Mouse (Mus musculus) G1E (cell line): ENCODE measurements around the gene Nod1. TPM values are rescaled to one million over a fixed set of nuclear protein-coding genes. Genes with fewer than 3 reads are reported as not detected.

Experiments
- ATAC-seq: 2 replicates; pipeline ENCODE4 v1.8.0; 2016; ENCODE audit warnings: mild to moderate bottlenecking; ENCODE audit not compliant: insufficient number of reproducible peaks, poor library complexity, low FRiP score, severe bottlenecking; ENCODE audit errors: extremely low read depth
- DNase-seq: peaks from one replicate; pipeline ENCODE4 v3.0.0; 2012; ENCODE audit warnings: low spot score
- H3K27me3 ChIP-seq: 2 replicates; pipeline ENCODE4 v1.6.1; 2012; ENCODE audit warnings: mild to moderate bottlenecking, low read length, inconsistent platforms; ENCODE audit not compliant: insufficient read depth
- H3K36me3 ChIP-seq: replicated peaks from 2 replicates; pipeline ENCODE3; 2012; ENCODE audit warnings: mild to moderate bottlenecking, inconsistent platforms
- H3K4me1 ChIP-seq: 2 replicates; pipeline ENCODE4 v1.6.1; 2012; ENCODE audit warnings: low read depth, low read length, inconsistent platforms, mixed read lengths; ENCODE audit not compliant: insufficient read depth
- H3K4me3 ChIP-seq: 2 replicates; pipeline ENCODE4 v1.5.1; 2012; ENCODE audit warnings: low read depth, mild to moderate bottlenecking, inconsistent platforms, low read length, moderate library complexity, mixed read lengths
- H3K9me3 ChIP-seq: replicated peaks from 2 replicates; pipeline ENCODE4 v1.6.1; 2012; ENCODE audit warnings: inconsistent platforms
- CTCF ChIP-seq: IDR thresholded peaks from 2 replicates; pipeline ENCODE4 v1.5.1; 2012; ENCODE audit warnings: low read depth, low read length, inconsistent platforms, mixed read lengths
- GATA1 ChIP-seq: IDR thresholded peaks from 2 replicates; pipeline ENCODE4 v1.6.1; 2012; ENCODE audit warnings: borderline replicate concordance, low read length, inconsistent platforms, mixed read lengths
- GATA2 ChIP-seq: IDR thresholded peaks from 2 replicates; pipeline ENCODE4 v1.6.1; 2012; ENCODE audit warnings: low read depth, low read length, inconsistent platforms, borderline replicate concordance
- POLR2AphosphoS5 ChIP-seq: IDR thresholded peaks from 2 replicates; pipeline ENCODE4 v1.6.1; 2012; ENCODE audit warnings: low read depth, low read length, inconsistent platforms; ENCODE audit not compliant: insufficient replicate concordance
- TAL1 ChIP-seq: conservative IDR thresholded peaks from 2 replicates; pipeline ENCODE4 v1.6.1; 2012; ENCODE audit warnings: low read depth, low read length, inconsistent platforms, mixed read lengths
- polyA plus RNA-seq: library from polyadenylated mRNA; stranded (reverse); fragments of >175 nt; gene quantifications from 2 replicates; pipeline ENCODE4 v1.2.3, GENCODE M21; 2012
- total RNA-seq, 2 experiments: library from RNA; stranded (forward) in 1 of 2; stranded (reverse) in 1 of 2; fragments of 200-1000 nt in 1 of 2; fragments of >200 nt in 1 of 2; fragmentation: Nextera tagmentation in 1 of 2; gene quantifications; 2 replicates each; pipeline ENCODE4 v1.2.3; 2014 to 2017

Gene Nod1
- total RNA-seq (2014; fragmentation: Nextera tagmentation) (not detected in 2 replicates), total RNA-seq (2017) (0.06 and 0.11 TPM in 2 replicates), polyA plus RNA-seq (0.03 and 0.04 TPM in 2 replicates)

GRCm38 (mm10) chr6:54972111-54972928, at the start of gene Nod1:
TSS of gene Nod1 (minus strand) at chr6:54972612.
- H3K9me3 ChIP-seq, result no peaks in the 10 kb centered on the region
- no peaks in the 10 kb centered on the region for H3K36me3 ChIP-seq
- TF ChIP-seq CTCF (no peak), TAL1 (no peak), POLR2AphosphoS5 (no peak), GATA1 (no peak), GATA2 (no peak)
- DNase-seq (peak; percentile 35), ATAC-seq (peak; percentile 15; the same call in 1 of the 2 replicates)
- peaks cover 38% of the 10 kb centered on the region for H3K27me3 ChIP-seq
- H3K4me1 ChIP-seq, result peaks cover 12% of the 10 kb centered on the region
- peak within 1 kb of the TSS; percentile 74 for H3K4me3 ChIP-seq

- H3K9me3 ChIP-seq, result no peaks in the 10 kb centered on the region
- H3K27me3 ChIP-seq, result peaks cover 25% of the 10 kb centered on the region
- H3K4me3 ChIP-seq, result no peak overlapping the region
- no peaks in the 10 kb centered on the region for H3K36me3 ChIP-seq
- DNase-seq (no peak), ATAC-seq (no peak)
- H3K4me1 ChIP-seq, result peaks cover 5% of the 10 kb centered on the region
- TF ChIP-seq POLR2AphosphoS5 (no peak), TAL1 (no peak), GATA2 (no peak)
Observed at GRCm38 (mm10) chr6:55021806-55022205, 49.4 kb upstream of the Nod1 start.

- Histone ChIP-seq H3K4me3 (no peak overlapping the region), H3K4me1 (peaks cover 12% of the 10 kb centered on the region)
Observed at GRCm38 (mm10) chr6:55018417-55018816, 46.0 kb upstream of the Nod1 start.

GRCm38 (mm10) chr6:55016710-55017583, 44.5 kb upstream of the Nod1 start:
- ATAC-seq, result peak; percentile 73; the same call in 1 of the 2 replicates
- Histone ChIP-seq H3K27me3 (peaks cover 42% of the 10 kb centered on the region), H3K36me3 (no peaks in the 10 kb centered on the region), H3K4me1 (peaks cover 12% of the 10 kb centered on the region), H3K9me3 (no peaks in the 10 kb centered on the region), H3K4me3 (no peak overlapping the region)
- DNase-seq, result no peak
- no peak for TF ChIP-seq TAL1
- TF ChIP-seq POLR2AphosphoS5, result no peak
- no peak for TF ChIP-seq GATA2
- peak; percentile 51; the same call in 1 of the 2 replicates for TF ChIP-seq CTCF
- no peak for TF ChIP-seq GATA1

More at GRCm38 (mm10) chr6:55018417-55018816, 46.0 kb upstream of the Nod1 start:
- Histone ChIP-seq H3K27me3 (peaks cover 38% of the 10 kb centered on the region), H3K36me3 (no peaks in the 10 kb centered on the region), H3K9me3 (no peaks in the 10 kb centered on the region)
- ATAC-seq (no peak), DNase-seq (no peak)
- TF ChIP-seq TAL1 (no peak), GATA2 (no peak), POLR2AphosphoS5 (no peak), GATA1 (no peak), CTCF (no peak)

GRCm38 (mm10) chr6:55016236-55016635, 43.8 kb upstream of the Nod1 start:
- Histone ChIP-seq H3K9me3 (no peaks in the 10 kb centered on the region), H3K4me1 (peaks cover 12% of the 10 kb centered on the region), H3K4me3 (no peak overlapping the region), H3K36me3 (no peaks in the 10 kb centered on the region), H3K27me3 (peaks cover 40% of the 10 kb centered on the region)
- no peak for TF ChIP-seq CTCF
- no peak for TF ChIP-seq GATA1
- no peak for TF ChIP-seq GATA2
- no peak for TF ChIP-seq POLR2AphosphoS5
- TF ChIP-seq TAL1, result no peak
- no peak for DNase-seq
- peak; percentile 35 for ATAC-seq

GRCm38 (mm10) chr6:55014184-55014583, 41.8 kb upstream of the Nod1 start:
- DNase-seq (no peak), ATAC-seq (no peak)
- H3K9me3 ChIP-seq, result no peaks in the 10 kb centered on the region
- H3K4me3 ChIP-seq, result no peak overlapping the region
- no peak for TF ChIP-seq GATA2
- no peak for TF ChIP-seq CTCF
- no peak for TF ChIP-seq GATA1
- TF ChIP-seq TAL1, result no peak
- no peak for TF ChIP-seq POLR2AphosphoS5
- H3K4me1 ChIP-seq, result peaks cover 12% of the 10 kb centered on the region
- H3K27me3 ChIP-seq, result peaks cover 35% of the 10 kb centered on the region
- no peaks in the 10 kb centered on the region for H3K36me3 ChIP-seq
